Mouse (Mus musculus): ENCODE measurements around the gene Vmn1r56. TPM values are rescaled to one million over a fixed set of nuclear protein-coding genes. Genes with fewer than 3 reads are reported as not detected.
"Not testable (repeated sequence)": the region's sequence is repeated elsewhere in the genome, so short reads cannot be mapped to it uniquely, and the experiment has no call there.

Vmn1r56 gene
- total RNA-seq (2012; rRNA removed) (not detected in 2 replicates), total RNA-seq (2014; rRNA removed) (not detected in 2 replicates), polyA plus RNA-seq (2012; ENCODE audit: insufficient read length, low read depth) (not detected in 2 replicates)

DNA sequence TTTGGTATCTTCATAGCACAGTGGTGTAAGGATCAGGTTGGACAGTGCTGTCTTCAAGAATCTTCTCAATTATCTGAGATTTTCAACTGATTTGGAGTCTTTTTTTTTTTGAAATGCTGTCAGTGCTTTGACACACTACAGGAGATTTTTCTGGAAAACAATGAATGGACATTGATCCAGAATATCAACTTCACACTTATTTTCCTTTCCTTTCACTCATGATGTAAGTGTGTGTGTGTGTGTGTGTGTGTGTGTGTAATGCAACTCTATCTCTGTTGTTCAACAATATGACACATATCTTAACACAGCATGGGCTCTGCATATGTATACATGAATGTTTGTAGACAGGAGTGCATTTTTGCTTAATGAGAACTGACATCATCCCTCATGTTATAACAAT lies at the start of gene Vmn1r56:
TSS of gene Vmn1r56 (minus strand) at position 101 of the 400 bp plus-strand sequence.
- DNase-seq (ENCODE audit: extremely low read depth); H3K4me1 ChIP-seq (ENCODE audit: control insufficient read depth in 1 of 2, insufficient read depth in 2 of 2); H3K79me2 ChIP-seq (replicated peaks; ENCODE audit: control insufficient read depth, extremely low read depth, insufficient read depth, poor library complexity, severe bottlenecking); dilution Hi-C loops (cut with MboI; ENCODE audit: extremely low pct_ligation_motif_present, extremely low pct_unique_long_range_greater_than_20kb, low sequenced_read_pairs); H3K27me3 ChIP-seq (replicated peaks); H3K4me3 ChIP-seq (replicated peaks in 1 of 3; ENCODE audit: low read depth in 2 of 3, low read length in 2 of 3, poor library complexity in 1 of 3); H3K9me3 ChIP-seq (replicated peaks; ENCODE audit: low read length); in situ Hi-C loops (cut with MboI; ENCODE audit: low pct_ligation_motif_present, low pct_unique_long_range_greater_than_20kb, low sequenced_read_pairs); H3K9ac ChIP-seq (ENCODE audit: insufficient read depth, low read depth); H3K36me3 ChIP-seq (replicated peaks in 1 of 2; ENCODE audit: control insufficient read depth in 1 of 2, insufficient read depth in 1 of 2, low read length in 1 of 2); H3K4me2 ChIP-seq (ENCODE audit: insufficient read depth, low read depth, poor library complexity, severe bottlenecking); H3K27ac ChIP-seq (ENCODE audit: insufficient read depth, low read depth): not testable (repeated sequence)

DNA sequence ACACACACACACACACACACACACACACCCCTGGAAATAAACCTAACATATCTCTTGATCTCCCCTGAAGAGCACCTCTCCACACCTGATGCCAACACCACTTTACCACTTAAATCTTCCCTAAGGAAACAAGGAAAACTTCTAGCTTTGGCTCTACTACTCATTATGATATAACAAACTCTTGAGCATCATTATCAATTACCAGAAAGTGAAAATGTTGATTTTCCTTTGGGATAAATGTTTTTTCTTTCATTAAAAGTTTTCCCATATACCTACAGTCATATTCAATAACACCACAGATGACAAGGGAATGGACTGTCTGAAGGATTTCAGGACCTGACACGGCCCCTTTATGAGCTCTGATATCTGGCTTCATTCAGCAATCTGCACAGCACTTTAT lies 21.6 kb upstream of the Vmn1r56 start, which contains the start of gene Vmn1r57:
TSS of gene Vmn1r57 (plus strand) at position 301 of the 400 bp plus-strand sequence.
- H3K4me2 ChIP-seq (ENCODE audit: insufficient read depth, low read depth, poor library complexity, severe bottlenecking); H3K27ac ChIP-seq (ENCODE audit: insufficient read depth, low read depth); H3K9ac ChIP-seq (ENCODE audit: insufficient read depth, low read depth); H3K36me3 ChIP-seq (replicated peaks in 1 of 2; ENCODE audit: control insufficient read depth in 1 of 2, insufficient read depth in 1 of 2, low read length in 1 of 2); H3K9me3 ChIP-seq (replicated peaks; ENCODE audit: low read length); H3K4me1 ChIP-seq (ENCODE audit: control insufficient read depth in 1 of 2, insufficient read depth in 2 of 2); DNase-seq (ENCODE audit: extremely low read depth); H3K79me2 ChIP-seq (replicated peaks; ENCODE audit: control insufficient read depth, extremely low read depth, insufficient read depth, poor library complexity, severe bottlenecking); dilution Hi-C loops (cut with MboI; ENCODE audit: extremely low pct_ligation_motif_present, extremely low pct_unique_long_range_greater_than_20kb, low sequenced_read_pairs); in situ Hi-C loops (cut with MboI; ENCODE audit: low pct_ligation_motif_present, low pct_unique_long_range_greater_than_20kb, low sequenced_read_pairs); H3K27me3 ChIP-seq (replicated peaks); H3K4me3 ChIP-seq (replicated peaks in 1 of 3; ENCODE audit: low read depth in 2 of 3, low read length in 2 of 3, poor library complexity in 1 of 3): not testable (repeated sequence)

DNA sequence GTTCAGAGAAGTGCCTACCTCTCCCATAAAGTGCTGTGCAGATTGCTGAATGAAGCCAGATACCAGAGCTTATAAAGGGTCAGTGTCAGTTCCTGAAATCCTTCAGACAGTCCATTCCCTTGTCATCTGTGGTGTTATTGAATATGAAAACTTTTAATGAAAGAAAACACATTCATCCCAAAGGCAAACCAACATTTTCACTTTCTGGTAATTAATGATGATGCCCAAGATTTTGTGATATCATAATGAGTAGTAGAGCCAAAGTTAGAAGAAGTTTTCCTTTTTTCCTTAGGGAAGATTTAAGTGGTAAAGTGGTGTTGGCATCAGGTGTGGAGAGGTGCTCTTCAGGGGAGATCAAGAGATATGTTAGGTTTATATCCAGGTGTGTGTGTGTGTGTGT lies 47.0 kb downstream of the Vmn1r56 start, which contains the start of gene Vmn1r55:
TSS of gene Vmn1r55 (minus strand) at position 101 of the 400 bp plus-strand sequence.
- H3K79me2 ChIP-seq (replicated peaks; ENCODE audit: control insufficient read depth, extremely low read depth, insufficient read depth, poor library complexity, severe bottlenecking); in situ Hi-C loops (cut with MboI; ENCODE audit: low pct_ligation_motif_present, low pct_unique_long_range_greater_than_20kb, low sequenced_read_pairs); dilution Hi-C loops (cut with MboI; ENCODE audit: extremely low pct_ligation_motif_present, extremely low pct_unique_long_range_greater_than_20kb, low sequenced_read_pairs); H3K4me3 ChIP-seq (replicated peaks in 1 of 3; ENCODE audit: low read depth in 2 of 3, low read length in 2 of 3, poor library complexity in 1 of 3); H3K36me3 ChIP-seq (replicated peaks in 1 of 2; ENCODE audit: control insufficient read depth in 1 of 2, insufficient read depth in 1 of 2, low read length in 1 of 2); H3K27me3 ChIP-seq (replicated peaks); H3K9me3 ChIP-seq (replicated peaks; ENCODE audit: low read length); H3K27ac ChIP-seq (ENCODE audit: insufficient read depth, low read depth); H3K9ac ChIP-seq (ENCODE audit: insufficient read depth, low read depth); DNase-seq (ENCODE audit: extremely low read depth); H3K4me2 ChIP-seq (ENCODE audit: insufficient read depth, low read depth, poor library complexity, severe bottlenecking); H3K4me1 ChIP-seq (ENCODE audit: control insufficient read depth in 1 of 2, insufficient read depth in 2 of 2): not testable (repeated sequence)

Other genes starting within 250 kb of the Vmn1r56 start
- 0.08 and 0.30 TPM in 2 replicates for gene Sbk2, start 232.3 kb downstream of the Vmn1r56 start, total RNA-seq (2012; rRNA removed)
- not detected in 2 replicates for gene Sbk2, start 232.3 kb downstream of the Vmn1r56 start, total RNA-seq (2014; rRNA removed)
- gene Sbk2, start 232.3 kb downstream of the Vmn1r56 start, polyA plus RNA-seq (2012; ENCODE audit: insufficient read length, low read depth), result 0.10 TPM in 1 of 2 replicates, not detected in the other
- not detected in 2 replicates for gene Sbk3, start 225.6 kb downstream of the Vmn1r56 start, total RNA-seq (2012; rRNA removed)
- gene Sbk3, start 225.6 kb downstream of the Vmn1r56 start, total RNA-seq (2014; rRNA removed), result not detected in 2 replicates
- gene Sbk3, start 225.6 kb downstream of the Vmn1r56 start, polyA plus RNA-seq (2012; ENCODE audit: insufficient read length, low read depth), result not detected in 2 replicates
- gene Zfp579, start 200.6 kb downstream of the Vmn1r56 start, total RNA-seq (2012; rRNA removed), result 2.8 and 3.4 TPM in 2 replicates
- gene Zfp579, start 200.6 kb downstream of the Vmn1r56 start, total RNA-seq (2014; rRNA removed), result 1.0 and 1.1 TPM in 2 replicates
- gene Zfp579, start 200.6 kb downstream of the Vmn1r56 start, polyA plus RNA-seq (2012; ENCODE audit: insufficient read length, low read depth), result 8.5 and 11.3 TPM in 2 replicates
- gene Zfp524, start 182.3 kb downstream of the Vmn1r56 start, total RNA-seq (2012; rRNA removed), result 7.9 and 8.4 TPM in 2 replicates
- 3.1 and 4.4 TPM in 2 replicates for gene Zfp524, start 182.3 kb downstream of the Vmn1r56 start, total RNA-seq (2014; rRNA removed)
- 2.3 and 2.8 TPM in 2 replicates for gene Zfp524, start 182.3 kb downstream of the Vmn1r56 start, polyA plus RNA-seq (2012; ENCODE audit: insufficient read length, low read depth)
- 23.7 and 24.3 TPM in 2 replicates for gene Fiz1, start 182.1 kb downstream of the Vmn1r56 start, total RNA-seq (2012; rRNA removed)
- 13.5 and 18.4 TPM in 2 replicates for gene Fiz1, start 182.1 kb downstream of the Vmn1r56 start, total RNA-seq (2014; rRNA removed)
- 37.1 and 40.8 TPM in 2 replicates for gene Fiz1, start 182.1 kb downstream of the Vmn1r56 start, polyA plus RNA-seq (2012; ENCODE audit: insufficient read length, low read depth)
- gene Gm44973, start 181.3 kb downstream of the Vmn1r56 start, total RNA-seq (2012; rRNA removed), result not detected in 2 replicates
- 1.3 and 2.1 TPM in 2 replicates for gene Gm44973, start 181.3 kb downstream of the Vmn1r56 start, total RNA-seq (2014; rRNA removed)
- gene Gm44973, start 181.3 kb downstream of the Vmn1r56 start, polyA plus RNA-seq (2012; ENCODE audit: insufficient read length, low read depth), result 5.2 and 6.3 TPM in 2 replicates
- gene Zfp865, start 176.4 kb downstream of the Vmn1r56 start, total RNA-seq (2012; rRNA removed), result 10.9 and 12.3 TPM in 2 replicates
- 3.7 and 4.0 TPM in 2 replicates for gene Zfp865, start 176.4 kb downstream of the Vmn1r56 start, total RNA-seq (2014; rRNA removed)
- gene Zfp865, start 176.4 kb downstream of the Vmn1r56 start, polyA plus RNA-seq (2012; ENCODE audit: insufficient read length, low read depth), result 18.3 and 21.0 TPM in 2 replicates
- 0.46 and 0.81 TPM in 2 replicates for gene Ccdc106, start 176.2 kb downstream of the Vmn1r56 start, total RNA-seq (2012; rRNA removed)
- gene Ccdc106, start 176.2 kb downstream of the Vmn1r56 start, total RNA-seq (2014; rRNA removed), result 0.30 and 0.52 TPM in 2 replicates
- not detected in 2 replicates for gene Ccdc106, start 176.2 kb downstream of the Vmn1r56 start, polyA plus RNA-seq (2012; ENCODE audit: insufficient read length, low read depth)
- not detected in 2 replicates for gene 4632433K11Rik, start 162.6 kb downstream of the Vmn1r56 start, total RNA-seq (2012; rRNA removed)
- not detected in 2 replicates for gene 4632433K11Rik, start 162.6 kb downstream of the Vmn1r56 start, total RNA-seq (2014; rRNA removed)
- not detected in 2 replicates for gene 4632433K11Rik, start 162.6 kb downstream of the Vmn1r56 start, polyA plus RNA-seq (2012; ENCODE audit: insufficient read length, low read depth)
- gene Zfp784, start 158.3 kb downstream of the Vmn1r56 start, total RNA-seq (2012; rRNA removed), result 1.0 and 1.5 TPM in 2 replicates
- 0.72 and 1.1 TPM in 2 replicates for gene Zfp784, start 158.3 kb downstream of the Vmn1r56 start, total RNA-seq (2014; rRNA removed)
- gene Zfp784, start 158.3 kb downstream of the Vmn1r56 start, polyA plus RNA-seq (2012; ENCODE audit: insufficient read length, low read depth), result 0.53 and 1.4 TPM in 2 replicates
- gene Zfp580, start 145.2 kb downstream of the Vmn1r56 start, total RNA-seq (2012; rRNA removed), result 1.6 and 2.6 TPM in 2 replicates
- gene Zfp580, start 145.2 kb downstream of the Vmn1r56 start, total RNA-seq (2014; rRNA removed), result 1.2 TPM in 2 replicates
- 9.4 and 15.6 TPM in 2 replicates for gene Zfp580, start 145.2 kb downstream of the Vmn1r56 start, polyA plus RNA-seq (2012; ENCODE audit: insufficient read length, low read depth)
- gene U2af2, start 134.6 kb downstream of the Vmn1r56 start, total RNA-seq (2012; rRNA removed), result 295 and 358 TPM in 2 replicates
- gene U2af2, start 134.6 kb downstream of the Vmn1r56 start, total RNA-seq (2014; rRNA removed), result 282 and 293 TPM in 2 replicates
- gene U2af2, start 134.6 kb downstream of the Vmn1r56 start, polyA plus RNA-seq (2012; ENCODE audit: insufficient read length, low read depth), result 449 and 469 TPM in 2 replicates
- gene Epn1, start 116.5 kb downstream of the Vmn1r56 start, total RNA-seq (2012; rRNA removed), result 68.9 and 72.9 TPM in 2 replicates
- gene Epn1, start 116.5 kb downstream of the Vmn1r56 start, total RNA-seq (2014; rRNA removed), result 41.9 and 46.8 TPM in 2 replicates
- gene Epn1, start 116.5 kb downstream of the Vmn1r56 start, polyA plus RNA-seq (2012; ENCODE audit: insufficient read length, low read depth), result 97.2 and 101 TPM in 2 replicates
- not detected in 2 replicates for gene Rfpl4, start 79.8 kb downstream of the Vmn1r56 start, total RNA-seq (2012; rRNA removed)
- gene Rfpl4, start 79.8 kb downstream of the Vmn1r56 start, total RNA-seq (2014; rRNA removed), result not detected in 2 replicates
- not detected in 2 replicates for gene Rfpl4, start 79.8 kb downstream of the Vmn1r56 start, polyA plus RNA-seq (2012; ENCODE audit: insufficient read length, low read depth)
- gene Rasl2-9, start 70.8 kb downstream of the Vmn1r56 start, total RNA-seq (2012; rRNA removed), result 2.9 and 3.9 TPM in 2 replicates
- 3.8 and 4.2 TPM in 2 replicates for gene Rasl2-9, start 70.8 kb downstream of the Vmn1r56 start, total RNA-seq (2014; rRNA removed)
- gene Rasl2-9, start 70.8 kb downstream of the Vmn1r56 start, polyA plus RNA-seq (2012; ENCODE audit: insufficient read length, low read depth), result 2.6 and 2.9 TPM in 2 replicates
- gene Vmn1r55, start 47.1 kb downstream of the Vmn1r56 start, total RNA-seq (2012; rRNA removed), result not detected in 2 replicates
- gene Vmn1r55, start 47.1 kb downstream of the Vmn1r56 start, total RNA-seq (2014; rRNA removed), result not detected in 2 replicates
- gene Vmn1r55, start 47.1 kb downstream of the Vmn1r56 start, polyA plus RNA-seq (2012; ENCODE audit: insufficient read length, low read depth), result 0.01 TPM in 1 of 2 replicates, not detected in the other
- gene Vmn1r57, start 21.7 kb upstream of the Vmn1r56 start, total RNA-seq (2012; rRNA removed), result not detected in 2 replicates
- gene Vmn1r57, start 21.7 kb upstream of the Vmn1r56 start, total RNA-seq (2014; rRNA removed), result not detected in 2 replicates
- gene Vmn1r57, start 21.7 kb upstream of the Vmn1r56 start, polyA plus RNA-seq (2012; ENCODE audit: insufficient read length, low read depth), result not detected in 2 replicates
- gene Gm5065, start 153.8 kb upstream of the Vmn1r56 start, total RNA-seq (2012; rRNA removed), result not detected in 2 replicates
- gene Gm5065, start 153.8 kb upstream of the Vmn1r56 start, total RNA-seq (2014; rRNA removed), result not detected in 2 replicates
- not detected in 2 replicates for gene Gm5065, start 153.8 kb upstream of the Vmn1r56 start, polyA plus RNA-seq (2012; ENCODE audit: insufficient read length, low read depth)
- gene Nlrp2, start 154.3 kb upstream of the Vmn1r56 start, total RNA-seq (2012; rRNA removed), result not detected in 2 replicates
- not detected in 2 replicates for gene Nlrp2, start 154.3 kb upstream of the Vmn1r56 start, total RNA-seq (2014; rRNA removed)
- not detected in 2 replicates for gene Nlrp2, start 154.3 kb upstream of the Vmn1r56 start, polyA plus RNA-seq (2012; ENCODE audit: insufficient read length, low read depth)
- not detected in 2 replicates for gene Vmn1r58, start 216.6 kb upstream of the Vmn1r56 start, total RNA-seq (2012; rRNA removed)
- gene Vmn1r58, start 216.6 kb upstream of the Vmn1r56 start, total RNA-seq (2014; rRNA removed), result not detected in 2 replicates
- not detected in 2 replicates for gene Vmn1r58, start 216.6 kb upstream of the Vmn1r56 start, polyA plus RNA-seq (2012; ENCODE audit: insufficient read length, low read depth)

Measured in CH12.LX (cell line).